In the genomic region with DNA sequence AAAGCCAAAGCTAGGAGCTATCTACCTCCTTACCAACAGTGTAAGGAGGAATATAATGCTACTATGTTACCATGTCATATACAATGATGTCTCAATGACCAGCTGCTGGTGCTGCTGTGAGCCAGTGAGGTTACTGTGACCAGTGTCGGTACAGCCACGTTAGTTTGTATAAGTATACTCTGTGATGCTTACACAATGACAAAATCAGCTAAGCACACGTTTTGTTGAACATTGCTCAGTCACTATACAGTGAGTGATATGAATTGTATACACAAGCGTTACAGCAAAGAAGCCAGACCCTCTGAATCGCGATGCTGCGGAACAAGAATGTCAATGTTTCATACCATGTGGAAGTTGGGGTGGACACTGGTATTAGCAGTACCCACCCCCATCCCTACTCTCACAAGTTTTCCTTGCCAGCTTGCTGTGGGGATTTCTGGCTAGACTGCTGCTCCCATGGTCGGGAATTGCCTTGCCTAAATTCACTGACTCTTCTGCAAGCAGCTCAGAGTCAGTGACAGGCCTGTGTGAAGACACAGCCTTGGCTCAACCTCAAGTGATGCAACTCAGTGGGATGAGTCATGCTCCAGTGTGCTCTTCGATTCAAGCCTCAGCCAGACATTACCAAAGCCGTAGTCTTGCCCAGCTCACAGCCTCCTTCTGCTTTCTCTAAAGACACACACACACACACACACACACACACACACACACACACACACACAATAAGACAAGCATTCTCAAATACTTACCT, we compare ENCODE assay signal across 8 mouse cellular contexts.
DNase-seq lines count a peak whose midpoint lies in the region; ATAC-seq and TF ChIP-seq lines count a peak whose summit lies in the region.

No protein-coding gene starts in this region.

- no peak overlapping the region for H3K4me2 ChIP-seq in heart, embryonic 15.5 days

- 60% methylated on average over 10 of the region's 10 CpGs for WGBS in cerebellum, adult 2 months
- 69% methylated on average over 10 of the region's 10 CpGs for WGBS in heart, embryonic 15.5 days

- no peak overlapping the region for H3K9ac ChIP-seq in heart, embryonic 15.5 days

- H3K27me3 ChIP-seq in cerebellum, adult 2 months (ENCODE audit: control insufficient read depth, insufficient read depth, low read length), result no peaks in the 10 kb centered on the region
- H3K27me3 ChIP-seq in heart, embryonic 15.5 days, result no peaks in the 10 kb centered on the region

- DNase-seq in ovary, adult 18-20 months (ENCODE audit: low spot score), result peak; percentile 79
- no peak for DNase-seq in ovary, postnatal 14 days (ENCODE audit: low spot score)
- peak; percentile 67 to 86 for DNase-seq in cerebellum, adult 2 months
- peak; percentile 16 to 79 for DNase-seq in left cerebral cortex, postnatal 25 days (ENCODE audit: low spot score in 2 of 2)
- DNase-seq in right cerebral cortex, adult 2 months (ENCODE audit: low spot score in 2 of 2), result peak; percentile 39 to 53
- no peak for DNase-seq in neural tube, embryonic 10.5 days (ENCODE audit: extremely low spot score, low spot score)

- H3K36me3 ChIP-seq in heart, embryonic 15.5 days, result no peaks in the 10 kb centered on the region

- 0 out of 2 replicates have a peak, but pooled peaks have one; percentile 56 for ATAC-seq in heart, embryonic 15.5 days (replicated peaks; ENCODE audit: insufficient number of reproducible peaks, insufficient read depth, low FRiP score, low read depth)
- ATAC-seq in erythroid progenitor cell, adult 5-6 weeks (replicated peaks; ENCODE audit: low FRiP score, poor library complexity, severe bottlenecking), result no peak

- H3K4me3 ChIP-seq in cerebellum, adult 2 months (replicated peaks; ENCODE audit: insufficient read depth, low read depth, low read length), result no peak overlapping the region
- H3K4me3 ChIP-seq in heart, embryonic 15.5 days, result no peak overlapping the region

- H3K9me3 ChIP-seq in heart, embryonic 15.5 days (replicated peaks), result 0 out of 2 replicates have a peak, but pooled peaks cover 4% of the 10 kb centered on the region

- H3K4me1 ChIP-seq in cerebellum, adult 2 months (ENCODE audit: control insufficient read depth, insufficient read depth, low read length), result peaks cover 2% of the 10 kb centered on the region; the same call in 1 of the 2 replicates
- 0 out of 2 replicates have a peak, but pooled peaks cover 4% of the 10 kb centered on the region for H3K4me1 ChIP-seq in heart, embryonic 15.5 days (replicated peaks)

- TF ChIP-seq CTCF in cerebellum, adult 2 months (IDR thresholded peaks at IDR 0.05; ENCODE audit: borderline replicate concordance, insufficient read depth, low read depth, low read length), result no peak

- TF ChIP-seq POLR2A in cerebellum, adult 2 months (IDR thresholded peaks at IDR 0.05; ENCODE audit: borderline replicate concordance, insufficient read depth, low read length), result no peak

- no peak overlapping the region for H3K27ac ChIP-seq in cerebellum, adult 2 months (ENCODE audit: insufficient read depth, low read length)
- 0 out of 2 replicates have a peak overlapping the region, but pooled peaks have one; percentile 5 for H3K27ac ChIP-seq in heart, embryonic 15.5 days

- intact Hi-C loops in left cerebral cortex, postnatal 25 days (cut with DNase I), result no loop called here

Comparison
In these comparisons a context has a peak if more than half of its experiments do, and no peak if none do; other contexts are left out.
1. DNase-seq: peak in ovary, adult 18-20 months (single experiment), cerebellum, adult 2 months (2 of 2), left cerebral cortex, postnatal 25 days (2 of 2) and right cerebral cortex, adult 2 months (2 of 2); none in ovary, postnatal 14 days (single experiment) and neural tube, embryonic 10.5 days (single experiment).